Mouse (Mus musculus) stomach, postnatal 0 days (tissue): ENCODE results near the gene Myl7. TPM values are rescaled to one million over a fixed set of nuclear protein-coding genes. Genes with fewer than 3 reads are reported as not detected.
A peak's percentile ranks its signal among the peaks of the same experiment; 100 is the strongest.
"Not testable (repeated sequence)": the region's sequence is repeated elsewhere in the genome, so short reads cannot be mapped to it uniquely, and the experiment has no call there.

Experiments
- ATAC-seq: fragments of 200-750 bp; cut with Nextera tagmentation; 2 replicates; pipeline ENCODE4 v1.8.0; 2017; ENCODE audit not compliant: low FRiP score, low TSS enrichment
- DNase-seq: peaks from one replicate; pipeline ENCODE4 v3.0.0-alpha.2; 2016; ENCODE audit warnings: low spot score
- H3K27ac ChIP-seq: fragments of 300-500 bp; sonication (generic); replicated peaks from 2 replicates; pipeline ENCODE4 v1.5.1; 2014; ENCODE audit warnings: mild to moderate bottlenecking, control low read depth
- H3K27me3 ChIP-seq: fragments of 300-500 bp; sonication (generic); 2 replicates; pipeline ENCODE4 v1.6.1; 2014; ENCODE audit warnings: low read length; ENCODE audit not compliant: control insufficient read depth, insufficient read depth
- H3K36me3 ChIP-seq: fragments of 300-500 bp; sonication (generic); 2 replicates; pipeline ENCODE4 v1.6.1; 2014; ENCODE audit warnings: low read length, mixed read lengths; ENCODE audit not compliant: control insufficient read depth, insufficient read depth
- H3K4me1 ChIP-seq: fragments of 300-500 bp; sonication (generic); replicated peaks from 2 replicates; pipeline ENCODE4 v1.6.1; 2014; ENCODE audit warnings: antibody characterized with exemption; ENCODE audit not compliant: control insufficient read depth, insufficient read depth
- H3K4me2 ChIP-seq: fragments of 300-500 bp; sonication (generic); replicated peaks from 2 replicates; pipeline ENCODE4 v1.6.1; 2014; ENCODE audit warnings: low read depth, mild to moderate bottlenecking, control low read depth, moderate library complexity
- H3K4me3 ChIP-seq: fragments of 300-500 bp; sonication (generic); 2 replicates; pipeline ENCODE4 v1.5.1; 2014; ENCODE audit warnings: low read depth, low read length, control low read depth
- H3K9ac ChIP-seq: fragments of 300-500 bp; sonication (generic); 2 replicates; pipeline ENCODE4 v1.6.1; 2014; ENCODE audit warnings: mild to moderate bottlenecking, low read length, control low read depth, mixed read lengths
- H3K9me3 ChIP-seq: fragments of 300-500 bp; sonication (generic); 2 replicates; pipeline ENCODE4 v1.6.1; 2016; ENCODE audit warnings: low read length; ENCODE audit not compliant: control insufficient read depth
- CTCF ChIP-seq: IDR thresholded peaks from 2 replicates; pipeline ENCODE4 v1.5.1; 2016; ENCODE audit warnings: antibody characterized with exemption, low read depth, mild to moderate bottlenecking, moderate library complexity
- EP300 ChIP-seq: optimal IDR thresholded peaks from 2 replicates; pipeline ENCODE3; 2016; ENCODE audit warnings: antibody characterized with exemption
- WGBS: fragments of 180-500 bp; shearing (Covaris S2); extraction: QIAGEN DNeasy Blood & Tissue Kit; methylation state at CpG from one replicate; pipeline ENCODE4 v1.1.7; 2014; 5-methylcytosine and 5-hydroxymethylcytosine counted together
- polyA plus RNA-seq: library from polyadenylated mRNA; unstranded; fragments of >200 nt; fragmentation: Nextera tagmentation; extraction: Ambion mirVana; gene quantifications from 2 replicates; pipeline ENCODE4 v1.2.1, GENCODE M21; 2015

The Myl7 gene
- polyA plus RNA-seq, 1 experiment from 2014 or later, result 147 TPM

GRCm38 (mm10) chr11:5893807-5894206, 4.8 kb downstream of the Myl7 start:
- TF ChIP-seq EP300 (no peak), CTCF (no peak)
- H3K9me3 ChIP-seq, result no peaks in the 10 kb centered on the region
- WGBS, result 84% methylated on average over 6 of the region's 6 CpGs
- no peaks in the 10 kb centered on the region for H3K27me3 ChIP-seq
- no peak overlapping the region for H3K27ac ChIP-seq
- no peak overlapping the region for H3K4me3 ChIP-seq
- H3K4me2 ChIP-seq, result no peak overlapping the region
- peaks cover 2% of the 10 kb centered on the region; the same call in 1 of the 2 replicates for H3K4me1 ChIP-seq
- H3K36me3 ChIP-seq, result no peaks in the 10 kb centered on the region
- no peak overlapping the region for H3K9ac ChIP-seq
- no peak for ATAC-seq
- no peak for DNase-seq

- TF ChIP-seq CTCF (no peak), EP300 (no peak)
- Histone ChIP-seq H3K4me2 (no peak overlapping the region), H3K27ac (no peak overlapping the region), H3K4me1 (peaks cover 2% of the 10 kb centered on the region; the same call in 1 of the 2 replicates), H3K9me3 (no peaks in the 10 kb centered on the region), H3K27me3 (no peaks in the 10 kb centered on the region), H3K36me3 (no peaks in the 10 kb centered on the region), H3K4me3 (no peak overlapping the region), H3K9ac (no peak overlapping the region)
- no peak for ATAC-seq
- 58% methylated on average over 4 of the region's 4 CpGs for WGBS
- DNase-seq, result no peak
Observed at GRCm38 (mm10) chr11:5892810-5893368, 5.7 kb downstream of the Myl7 start.

GRCm38 (mm10) chr11:5892151-5892591, 6.4 kb downstream of the Myl7 start:
- Histone ChIP-seq H3K9ac (no peak overlapping the region), H3K27me3 (no peaks in the 10 kb centered on the region), H3K4me3 (no peak overlapping the region), H3K4me2 (no peak overlapping the region), H3K9me3 (no peaks in the 10 kb centered on the region), H3K36me3 (no peaks in the 10 kb centered on the region), H3K4me1 (no peaks in the 10 kb centered on the region; the same call in 1 of the 2 replicates), H3K27ac (no peak overlapping the region)
- WGBS, result 24% methylated on average over 8 of the region's 8 CpGs
- DNase-seq, result no peak
- TF ChIP-seq CTCF (no peak), EP300 (no peak)
- ATAC-seq, result 0 out of 2 replicates have a peak, but pooled peaks have one; percentile 31

GRCm38 (mm10) chr11:5888563-5888962, 10.0 kb downstream of the Myl7 start:
- not testable (repeated sequence) for H3K4me3 ChIP-seq

GRCm38 (mm10) chr11:5887250-5887649, 11.3 kb downstream of the Myl7 start:
- Histone ChIP-seq H3K36me3 (no peaks in the 10 kb centered on the region), H3K27me3 (no peaks in the 10 kb centered on the region), H3K4me2 (no peak overlapping the region), H3K9ac (no peak overlapping the region), H3K4me1 (no peaks in the 10 kb centered on the region), H3K9me3 (no peaks in the 10 kb centered on the region), H3K4me3 (no peak overlapping the region), H3K27ac (no peak overlapping the region)
- DNase-seq (no peak), ATAC-seq (no peak)
- TF ChIP-seq CTCF (0 out of 2 replicates have a peak, but pooled peaks have one; percentile 3), EP300 (no peak)
- 33% methylated on average over 5 of the region's 5 CpGs for WGBS

More at GRCm38 (mm10) chr11:5888563-5888962, 10.0 kb downstream of the Myl7 start:
- not testable (repeated sequence) for H3K9ac ChIP-seq, H3K9me3 ChIP-seq, H3K4me2 ChIP-seq, ATAC-seq, H3K27me3 ChIP-seq, H3K36me3 ChIP-seq, H3K27ac ChIP-seq, H3K4me1 ChIP-seq, DNase-seq
- WGBS, result 69% methylated on average over 5 of the region's 5 CpGs

- peak; percentile 71 for DNase-seq
Observed at GRCm38 (mm10) chr11:5886187-5886586, 12.4 kb downstream of the Myl7 start.

More at GRCm38 (mm10) chr11:5886187-5886586, 12.4 kb downstream of the Myl7 start:
- no peak for ATAC-seq
- TF ChIP-seq CTCF (peak; percentile 95), EP300 (no peak)
- Histone ChIP-seq H3K27me3 (no peaks in the 10 kb centered on the region), H3K9ac (no peak overlapping the region), H3K4me1 (no peaks in the 10 kb centered on the region), H3K4me3 (no peak overlapping the region), H3K27ac (no peak overlapping the region), H3K9me3 (no peaks in the 10 kb centered on the region), H3K36me3 (no peaks in the 10 kb centered on the region), H3K4me2 (no peak overlapping the region)
- WGBS, result 17% methylated on average over 9 of the region's 9 CpGs
